Mouse (Mus musculus) liver, embryonic 16.5 days (tissue): ENCODE results near the gene Snai3. TPM values are rescaled to one million over a fixed set of nuclear protein-coding genes. Genes with fewer than 3 reads are reported as not detected.

Experiments
- ATAC-seq: fragments of 200-750 bp; cut with Nextera tagmentation; 2 replicates; pipeline ENCODE4 v1.8.0; 2017; ENCODE audit warnings: low read depth, mild to moderate bottlenecking, moderate number of reproducible peaks, moderate library complexity
- H3K27ac ChIP-seq: fragments of 300-500 bp; sonication (generic); 2 replicates; pipeline ENCODE4 v1.5.1; 2014; ENCODE audit warnings: mild to moderate bottlenecking, low read length
- H3K27me3 ChIP-seq: fragments of 300-500 bp; sonication (generic); 2 replicates; pipeline ENCODE4 v1.6.1; 2014; ENCODE audit warnings: low read depth, low read length, mixed read lengths; ENCODE audit not compliant: control insufficient read depth, insufficient read depth
- H3K36me3 ChIP-seq: fragments of 300-500 bp; sonication (generic); 2 replicates; pipeline ENCODE4 v1.6.1; 2014; ENCODE audit warnings: mild to moderate bottlenecking; ENCODE audit not compliant: control insufficient read depth, insufficient read depth
- H3K4me1 ChIP-seq: fragments of 300-500 bp; sonication (generic); 2 replicates; pipeline ENCODE4 v1.6.1; 2014; ENCODE audit warnings: low read depth, low read length, mixed read lengths; ENCODE audit not compliant: control insufficient read depth
- H3K4me2 ChIP-seq: fragments of 300-500 bp; sonication (generic); 2 replicates; pipeline ENCODE4 v1.6.1; 2014; ENCODE audit warnings: low read depth, low read length, mixed read lengths
- H3K4me3 ChIP-seq: fragments of 300-500 bp; sonication (generic); 2 replicates; pipeline ENCODE4 v1.5.1; 2014; ENCODE audit warnings: low read depth, mild to moderate bottlenecking, low read length
- H3K9ac ChIP-seq: fragments of 300-500 bp; sonication (generic); 2 replicates; pipeline ENCODE4 v1.6.1; 2014; ENCODE audit warnings: low read depth, low read length
- H3K9me3 ChIP-seq: fragments of 300-500 bp; sonication (generic); replicated peaks from 2 replicates; pipeline ENCODE4 v1.6.1; 2016; ENCODE audit warnings: low read length; ENCODE audit not compliant: control insufficient read depth
- WGBS: fragments of 180-500 bp; shearing (Covaris S2); extraction: QIAGEN DNeasy Blood & Tissue Kit; methylation state at CpG from one replicate; pipeline ENCODE4 v1.1.7; 2014; ENCODE audit not compliant: insufficient replicate concordance; 5-methylcytosine and 5-hydroxymethylcytosine counted together
- microRNA-seq: library from miRNA; unstranded; fragments of <30 nt; microRNA quantifications from one replicate; pipeline ENCODE4, GENCODE M21; 2016
- polyA plus RNA-seq: library from polyadenylated mRNA; unstranded; fragments of >200 nt; fragmentation: Nextera tagmentation; extraction: Ambion mirVana; gene quantifications from 2 replicates; pipeline ENCODE4 v1.2.1, GENCODE M21; 2015

The Snai3 gene
- polyA plus RNA-seq, 1 experiment from 2014 or later: 0.40 TPM

- H3K36me3 ChIP-seq: peaks cover 61% of the 10 kb centered on the region
- 78% methylated on average over 9 of the region's 9 CpGs for WGBS
Observed at GRCm38 (mm10) chr8:122414311-122414710, 46.2 kb downstream of the Snai3 start.

GRCm38 (mm10) chr8:122407678-122408077 lies 52.9 kb downstream of the Snai3 start:
- 0 out of 2 replicates have a peak, but pooled peaks have one; percentile 6 for ATAC-seq
- Histone ChIP-seq H3K4me1 (peaks cover 10% of the 10 kb centered on the region), H3K4me3 (no peak overlapping the region), H3K36me3 (peaks cover 69% of the 10 kb centered on the region), H3K27me3 (no peaks in the 10 kb centered on the region), H3K27ac (no peak overlapping the region), H3K9ac (no peak overlapping the region), H3K9me3 (no peaks in the 10 kb centered on the region), H3K4me2 (no peak overlapping the region)
- 93% methylated on average over 7 of the region's 7 CpGs for WGBS

More at GRCm38 (mm10) chr8:122414311-122414710, 46.2 kb downstream of the Snai3 start:
- no peak for ATAC-seq
- Histone ChIP-seq H3K4me2 (no peak overlapping the region), H3K4me1 (no peaks in the 10 kb centered on the region), H3K9me3 (no peaks in the 10 kb centered on the region), H3K9ac (no peak overlapping the region), H3K27me3 (no peaks in the 10 kb centered on the region), H3K27ac (no peak overlapping the region), H3K4me3 (no peak overlapping the region)

GRCm38 (mm10) chr8:122405146-122405805 lies 55.3 kb downstream of the Snai3 start:
- Histone ChIP-seq H3K4me2 (no peak overlapping the region), H3K9ac (no peak overlapping the region), H3K27me3 (no peaks in the 10 kb centered on the region), H3K9me3 (no peaks in the 10 kb centered on the region), H3K4me1 (peaks cover 10% of the 10 kb centered on the region), H3K4me3 (no peak overlapping the region), H3K27ac (no peak overlapping the region), H3K36me3 (peaks cover 65% of the 10 kb centered on the region)
- WGBS: 31% methylated on average over 9 of the region's 9 CpGs
- ATAC-seq: peak; percentile 61

Small RNA genes lying within 50 kb of the gene (microRNA-seq; reads per million reads assigned to microRNA genes)
- gene Gm24366: not detected

Other genes with a start within 250 kb of the Snai3 start
- gene Zfpm1, start 178.6 kb downstream of the Snai3 start, polyA plus RNA-seq: 6.8 and 8.1 TPM in 2 replicates
- not detected in 2 replicates for gene Trhr2, start 100.0 kb downstream of the Snai3 start, polyA plus RNA-seq
- gene Zc3h18, start 84.1 kb downstream of the Snai3 start, polyA plus RNA-seq: 17.8 and 19.0 TPM in 2 replicates
- gene Il17c, start 38.7 kb downstream of the Snai3 start, polyA plus RNA-seq: not detected in 2 replicates
- 191 TPM in 2 replicates for gene Cyba, start 27.8 kb downstream of the Snai3 start, polyA plus RNA-seq
- gene Mvd, start 17.3 kb downstream of the Snai3 start, polyA plus RNA-seq: 21.8 and 23.2 TPM in 2 replicates
- 12.7 and 14.0 TPM in 2 replicates for gene Rnf166, start 15.3 kb upstream of the Snai3 start, polyA plus RNA-seq
- gene Ctu2, start 15.4 kb upstream of the Snai3 start, polyA plus RNA-seq: 9.6 and 12.7 TPM in 2 replicates
- gene Piezo1, start 90.6 kb upstream of the Snai3 start, polyA plus RNA-seq: 11.3 and 15.5 TPM in 2 replicates
- 34.7 and 41.1 TPM in 2 replicates for gene Cdt1, start 107.3 kb upstream of the Snai3 start, polyA plus RNA-seq
- gene Aprt, start 116.2 kb upstream of the Snai3 start, polyA plus RNA-seq: 196 and 204 TPM in 2 replicates
- 8.1 and 8.6 TPM in 2 replicates for gene Galns, start 150.7 kb upstream of the Snai3 start, polyA plus RNA-seq
- 21.5 and 22.8 TPM in 2 replicates for gene Trappc2l, start 150.9 kb upstream of the Snai3 start, polyA plus RNA-seq
- not detected in 2 replicates for gene Pabpn1l, start 162.0 kb upstream of the Snai3 start, polyA plus RNA-seq
- gene Cbfa2t3, start 238.4 kb upstream of the Snai3 start, polyA plus RNA-seq: 3.1 and 3.3 TPM in 2 replicates